Mouse (Mus musculus): Measurements from ENCODE around the gene Cdk1. TPM values are rescaled to one million over a fixed set of nuclear protein-coding genes. Genes with fewer than 3 reads are reported as not detected.

Cdk1 gene
- total and polyA plus RNA-seq, 3 experiments = 221 to 768 (median 244) TPM

DNA sequence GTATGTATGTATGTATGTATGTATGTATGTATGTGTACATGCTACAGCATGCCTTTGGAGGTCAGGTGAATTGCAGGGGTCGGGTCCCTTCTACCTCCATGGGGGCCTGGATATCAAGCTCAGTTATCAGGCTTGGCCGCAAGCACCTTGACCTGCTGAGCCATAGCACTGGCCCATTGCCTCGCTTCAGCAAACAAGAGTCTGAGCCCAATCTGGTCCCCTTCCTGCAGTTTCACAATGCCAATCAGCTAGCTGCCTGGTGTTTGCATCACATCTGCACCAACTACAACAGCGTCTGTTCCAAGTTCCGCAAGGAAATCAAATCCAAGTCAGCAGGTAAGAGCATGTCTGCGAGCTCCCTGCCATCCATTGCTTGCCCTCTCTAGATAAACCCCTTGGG is 64.0 kb downstream of the Cdk1 start:
- no peak for TF ChIP-seq ETS1 (conservative IDR thresholded peaks at IDR 0.05; ENCODE audit: low read depth, low read length)
- TF ChIP-seq MAX (IDR thresholded peaks at IDR 0.05; ENCODE audit: low read length) = no peak
- no peak for TF ChIP-seq USF2 (conservative IDR thresholded peaks at IDR 0.05; ENCODE audit: low read depth, low read length)

DNA sequence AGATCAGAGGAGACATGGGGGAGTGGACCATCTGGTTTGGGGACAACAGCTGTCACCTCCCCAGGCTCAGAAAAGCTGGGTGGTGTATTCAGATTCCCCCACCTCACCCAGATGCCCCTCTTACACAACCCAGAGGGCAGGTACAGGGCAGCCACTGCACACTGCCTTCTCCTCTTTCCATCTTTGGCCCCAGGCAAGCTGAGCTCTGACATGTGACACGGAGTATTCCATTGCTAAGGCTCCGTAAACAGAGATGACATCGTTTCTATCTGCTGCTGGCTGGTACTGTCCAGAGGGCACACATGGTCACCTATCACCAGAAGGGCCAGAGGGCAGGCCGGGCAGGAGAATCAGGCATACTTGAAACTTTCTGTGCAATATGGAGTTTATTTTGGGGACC is 64.7 kb downstream of the Cdk1 start:
- H3K27ac ChIP-seq (ENCODE audit: insufficient read depth, low read depth) = no peak overlapping the region
- no peak for DNase-seq (ENCODE audit: extremely low read depth)
- no peaks in the 10 kb centered on the region for H3K79me2 ChIP-seq (replicated peaks; ENCODE audit: control insufficient read depth, extremely low read depth, insufficient read depth, poor library complexity, severe bottlenecking)
- TF ChIP-seq EP300 (IDR thresholded peaks at IDR 0.05; ENCODE audit: low read length) (no peak), PAX5 (IDR thresholded peaks at IDR 0.05; ENCODE audit: low read length) (no peak), MEF2A (IDR thresholded peaks at IDR 0.05; ENCODE audit: borderline replicate concordance, low read depth, low read length) (no peak), TBP (conservative IDR thresholded peaks at IDR 0.05; ENCODE audit: low read depth, low read length) (no peak), TCF12 (IDR thresholded peaks at IDR 0.05; ENCODE audit: low read depth, low read length) (no peak), CHD1 (IDR thresholded peaks at IDR 0.05; ENCODE audit: low read depth, low read length) (no peak), HCFC1 (IDR thresholded peaks at IDR 0.05; ENCODE audit: low read depth, low read length) (no peak), ZMIZ1 (IDR thresholded peaks at IDR 0.05; ENCODE audit: low read depth, low read length) (no peak), SIN3A (IDR thresholded peaks at IDR 0.05; ENCODE audit: low read length) (no peak), MAZ (IDR thresholded peaks at IDR 0.05; ENCODE audit: low read depth, low read length) (no peak), NELFE (IDR thresholded peaks at IDR 0.05; ENCODE audit: low read depth, low read length) (no peak), KAT2A (IDR thresholded peaks at IDR 0.05; ENCODE audit: insufficient replicate concordance, low read length) (no peak), RCOR1 (conservative IDR thresholded peaks at IDR 0.05; ENCODE audit: low read depth, low read length) (no peak), SMC3 (IDR thresholded peaks at IDR 0.05; ENCODE audit: low read depth, low read length) (no peak), MAFK (IDR thresholded peaks at IDR 0.05; ENCODE audit: insufficient replicate concordance, low read length) (no peak)
- H3K4me1 ChIP-seq (ENCODE audit: control insufficient read depth in 1 of 2, insufficient read depth in 2 of 2) = no peaks in the 10 kb centered on the region
- H3K27me3 ChIP-seq (replicated peaks) = no peaks in the 10 kb centered on the region
- H3K4me2 ChIP-seq (ENCODE audit: insufficient read depth, low read depth, poor library complexity, severe bottlenecking) = no peak overlapping the region
- in situ Hi-C loops (cut with MboI; ENCODE audit: low pct_ligation_motif_present, low pct_unique_long_range_greater_than_20kb, low sequenced_read_pairs) = no loop called here
- no peaks in the 10 kb centered on the region for H3K9me3 ChIP-seq (replicated peaks; ENCODE audit: low read length)
- dilution Hi-C loops (cut with MboI; ENCODE audit: extremely low pct_ligation_motif_present, extremely low pct_unique_long_range_greater_than_20kb, low sequenced_read_pairs) = no loop called here
- H3K36me3 ChIP-seq (replicated peaks in 1 of 2; ENCODE audit: control insufficient read depth in 1 of 2, insufficient read depth in 1 of 2, low read length in 1 of 2) = peaks cover 21 to 42% of the 10 kb centered on the region in 2 experiments
- H3K4me3 ChIP-seq (replicated peaks in 1 of 3; ENCODE audit: low read depth in 2 of 3, low read length in 2 of 3, poor library complexity in 1 of 3) = no peak overlapping the region
- H3K9ac ChIP-seq (ENCODE audit: insufficient read depth, low read depth) = no peak overlapping the region

More for the DNA sequence above, 64.0 kb downstream of the Cdk1 start:
- H3K27ac ChIP-seq (ENCODE audit: insufficient read depth, low read depth) = no peak overlapping the region
- dilution Hi-C loops (cut with MboI; ENCODE audit: extremely low pct_ligation_motif_present, extremely low pct_unique_long_range_greater_than_20kb, low sequenced_read_pairs) (no loop called here), in situ Hi-C loops (cut with MboI; ENCODE audit: low pct_ligation_motif_present, low pct_unique_long_range_greater_than_20kb, low sequenced_read_pairs) (no loop called here)
- H3K4me1 ChIP-seq (ENCODE audit: control insufficient read depth in 1 of 2, insufficient read depth in 2 of 2) = no peaks in the 10 kb centered on the region
- H3K9ac ChIP-seq (ENCODE audit: insufficient read depth, low read depth) = no peak overlapping the region
- H3K4me2 ChIP-seq (ENCODE audit: insufficient read depth, low read depth, poor library complexity, severe bottlenecking) = no peak overlapping the region
- no peaks in the 10 kb centered on the region for H3K79me2 ChIP-seq (replicated peaks; ENCODE audit: control insufficient read depth, extremely low read depth, insufficient read depth, poor library complexity, severe bottlenecking)
- peaks cover 21 to 38% of the 10 kb centered on the region in 2 experiments for H3K36me3 ChIP-seq (replicated peaks in 1 of 2; ENCODE audit: control insufficient read depth in 1 of 2, insufficient read depth in 1 of 2, low read length in 1 of 2)
- H3K27me3 ChIP-seq (replicated peaks) = no peaks in the 10 kb centered on the region
- H3K4me3 ChIP-seq (replicated peaks in 1 of 3; ENCODE audit: low read depth in 2 of 3, low read length in 2 of 3, poor library complexity in 1 of 3) = no peak overlapping the region
- no peaks in the 10 kb centered on the region for H3K9me3 ChIP-seq (replicated peaks; ENCODE audit: low read length)
- DNase-seq (ENCODE audit: extremely low read depth) = no peak
